ENCODE assay signal across 21 mouse cellular contexts in the genomic region with DNA sequence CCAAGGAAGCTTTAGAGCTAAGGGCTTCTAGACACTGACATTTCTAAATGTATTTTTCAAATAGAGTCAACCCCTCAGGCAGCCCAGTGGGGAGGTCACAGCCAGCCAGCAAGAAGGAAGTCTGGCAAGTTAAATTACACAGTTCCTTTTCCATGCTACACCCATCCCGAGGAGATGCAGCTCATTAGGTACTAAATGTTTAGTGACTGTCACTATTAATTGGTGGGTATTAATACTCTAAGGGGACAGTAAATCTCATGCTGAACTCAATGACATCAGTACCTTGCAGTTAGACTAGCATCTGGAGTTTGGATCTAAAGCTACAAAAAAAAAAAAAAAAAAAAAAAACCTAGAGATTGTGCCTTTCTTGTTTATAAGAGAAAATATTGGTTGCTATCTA.
DNase-seq lines count a peak whose midpoint lies in the region; ATAC-seq and TF ChIP-seq lines count a peak whose summit lies in the region.
"Had no signal": no experiment of that assay in that cellular context is flagged by ENCODE, and none has a peak within 500 bp of the region (broad histone marks: within the 10 kb centered on the region; RNA-seq: fewer than 3 reads in every experiment).

No protein-coding gene starts in this region.

- H3K36me3 ChIP-seq in kidney, embryonic 15.5 days: no peaks in the 10 kb centered on the region
- no peaks in the 10 kb centered on the region for H3K36me3 ChIP-seq in kidney, postnatal 0 days (ENCODE audit: insufficient read depth, low read length)
- H3K36me3 ChIP-seq: embryonic facial prominence, embryonic 13.5 days; embryonic facial prominence, embryonic 15.5 days; forebrain, embryonic 10.5 days; forebrain, embryonic 12.5 days had no signal

- peak; percentile 75 for ATAC-seq in kidney, embryonic 15.5 days (replicated peaks; ENCODE audit: low FRiP score)
- ATAC-seq in kidney, postnatal 0 days (replicated peaks; ENCODE audit: low FRiP score, low read depth): peak; percentile 52; the same call in 1 of the 2 replicates
- ATAC-seq: forebrain, embryonic 14.5 days; forebrain, embryonic 16.5 days had no signal

- TF ChIP-seq CTCF in kidney, postnatal 0 days (IDR thresholded peaks at IDR 0.05; ENCODE audit: low read depth): no peak

- no peak overlapping the region for H3K27ac ChIP-seq in kidney, embryonic 15.5 days
- no peak overlapping the region for H3K27ac ChIP-seq in kidney, postnatal 0 days
- H3K27ac ChIP-seq: embryonic facial prominence, embryonic 13.5 days; embryonic facial prominence, embryonic 15.5 days; forebrain, embryonic 10.5 days; forebrain, embryonic 12.5 days had no signal

- no peak for DNase-seq in kidney, adult 11 months
- peak; percentile 58 for DNase-seq in kidney, postnatal 0 days (ENCODE audit: low spot score)
- no peak for DNase-seq in kidney, adult 8-10 months
- DNase-seq: adrenal gland, adult 2 months; adrenal gland, postnatal 10 days; adrenal gland, postnatal 25 days; cerebellum, adult 11 months; cerebellum, adult 18-20 months; cerebellum, adult 8-10 months; cerebellum, adult 9-11 months; cerebellum, postnatal 14 days; cerebellum, postnatal 36 days; embryo, embryonic 11 days had no signal

- H3K4me2 ChIP-seq in kidney, embryonic 15.5 days: no peak overlapping the region
- no peak overlapping the region for H3K4me2 ChIP-seq in kidney, postnatal 0 days (ENCODE audit: low read length)
- H3K4me2 ChIP-seq: embryonic facial prominence, embryonic 13.5 days; embryonic facial prominence, embryonic 15.5 days; forebrain, embryonic 12.5 days had no signal

- H3K27me3 ChIP-seq in kidney, embryonic 15.5 days: no peaks in the 10 kb centered on the region
- no peaks in the 10 kb centered on the region for H3K27me3 ChIP-seq in kidney, postnatal 0 days (ENCODE audit: insufficient read depth, low read length)
- H3K27me3 ChIP-seq: embryonic facial prominence, embryonic 13.5 days; embryonic facial prominence, embryonic 15.5 days; forebrain, embryonic 12.5 days had no signal

- no peak overlapping the region for H3K4me3 ChIP-seq in kidney, embryonic 15.5 days (replicated peaks)
- H3K4me3 ChIP-seq in kidney, postnatal 0 days (replicated peaks; ENCODE audit: low read depth, low read length): no peak overlapping the region
- H3K4me3 ChIP-seq: embryonic facial prominence, embryonic 13.5 days; embryonic facial prominence, embryonic 15.5 days; erythroblast, embryonic 14.5 days; forebrain, embryonic 10.5 days; forebrain, embryonic 12.5 days had no signal

- H3K9me3 ChIP-seq in kidney, embryonic 15.5 days (replicated peaks): no peaks in the 10 kb centered on the region
- H3K9me3 ChIP-seq in kidney, postnatal 0 days (replicated peaks; ENCODE audit: low read length): no peaks in the 10 kb centered on the region
- H3K9me3 ChIP-seq: embryonic facial prominence, embryonic 13.5 days; embryonic facial prominence, embryonic 15.5 days; forebrain, embryonic 10.5 days; forebrain, embryonic 12.5 days had no signal

- no peak overlapping the region for H3K9ac ChIP-seq in kidney, embryonic 15.5 days
- no peak overlapping the region for H3K9ac ChIP-seq in kidney, postnatal 0 days (ENCODE audit: low read depth, low read length)
- H3K9ac ChIP-seq: embryonic facial prominence, embryonic 13.5 days; embryonic facial prominence, embryonic 15.5 days; forebrain, embryonic 12.5 days had no signal

- WGBS in kidney, embryonic 15.5 days: 13% methylated on average over 1 of the region's 1 CpGs
- WGBS in kidney, postnatal 0 days: 19% methylated on average over 1 of the region's 1 CpGs

- no peaks in the 10 kb centered on the region for H3K4me1 ChIP-seq in kidney, embryonic 15.5 days
- no peaks in the 10 kb centered on the region for H3K4me1 ChIP-seq in kidney, postnatal 0 days (replicated peaks; ENCODE audit: insufficient read depth, low read length)
- H3K4me1 ChIP-seq: embryonic facial prominence, embryonic 13.5 days; embryonic facial prominence, embryonic 15.5 days; forebrain, embryonic 10.5 days; forebrain, embryonic 12.5 days had no signal
